Mouse (Mus musculus) lung, adult 2 months (tissue): Measurements from ENCODE around the gene Ppp1r13l.

Source experiments
- CTCF ChIP-seq: fragments of 200-500 bp; IDR thresholded peaks from 2 replicates; pipeline ENCODE4 v1.5.1; 2011; ENCODE audit warnings: mild to moderate bottlenecking, low read length, control low read depth; ENCODE audit not compliant: insufficient read depth
- POLR2A ChIP-seq: fragments of 200-500 bp; IDR thresholded peaks from 2 replicates; pipeline ENCODE4 v1.6.1; 2011; ENCODE audit warnings: low read depth, mild to moderate bottlenecking, control low read depth, low read length, borderline replicate concordance; ENCODE audit errors: extremely low read depth

GRCm38 (mm10) chr7:19404476-19404875 is 44.9 kb downstream of the Ppp1r13l start, which contains the start of gene Ckm:
- no peak for TF ChIP-seq POLR2A
- TF ChIP-seq CTCF = no peak
